Mouse (Mus musculus): ENCODE data around the gene Olfr521. TPM values are rescaled to one million over a fixed set of nuclear protein-coding genes. Genes with fewer than 3 reads are reported as not detected.
"Not testable (repeated sequence)": the region's sequence is repeated elsewhere in the genome, so short reads cannot be mapped to it uniquely, and the experiment has no call there.

The Olfr521 gene
- not detected in 2 replicates for polyA plus RNA-seq (2015; fragmentation: Nextera tagmentation; extraction: Ambion mirVana)

DNA sequence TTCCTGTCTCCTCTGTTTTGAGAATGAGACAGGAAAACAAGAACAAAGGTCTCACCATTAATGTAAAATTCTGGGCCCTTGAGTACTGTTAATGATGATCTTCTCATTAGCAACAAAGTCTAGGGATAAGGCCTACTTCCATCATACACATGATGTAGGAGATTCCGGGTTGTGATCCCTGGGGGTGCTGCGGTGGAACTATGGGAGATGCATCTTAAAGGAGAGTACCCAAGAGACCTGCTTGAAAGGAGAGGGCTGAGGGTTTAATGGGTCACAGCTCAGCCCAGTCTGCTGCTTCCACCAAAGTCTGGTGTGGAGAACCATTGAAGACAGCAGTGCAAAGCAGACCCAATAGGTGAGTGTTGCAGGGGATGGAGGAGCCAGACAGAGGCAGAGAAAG is at the start of gene Olfr521:
TSS of gene Olfr521 (plus strand) at position 301 of the 400 bp plus-strand sequence.
- Histone ChIP-seq H3K4me2 (replicated peaks) (no peak within 1 kb of the TSS), H3K4me1 (no peaks in the 10 kb centered on the region)
- 95% methylated on average over 2 of the region's 2 CpGs for WGBS

DNA sequence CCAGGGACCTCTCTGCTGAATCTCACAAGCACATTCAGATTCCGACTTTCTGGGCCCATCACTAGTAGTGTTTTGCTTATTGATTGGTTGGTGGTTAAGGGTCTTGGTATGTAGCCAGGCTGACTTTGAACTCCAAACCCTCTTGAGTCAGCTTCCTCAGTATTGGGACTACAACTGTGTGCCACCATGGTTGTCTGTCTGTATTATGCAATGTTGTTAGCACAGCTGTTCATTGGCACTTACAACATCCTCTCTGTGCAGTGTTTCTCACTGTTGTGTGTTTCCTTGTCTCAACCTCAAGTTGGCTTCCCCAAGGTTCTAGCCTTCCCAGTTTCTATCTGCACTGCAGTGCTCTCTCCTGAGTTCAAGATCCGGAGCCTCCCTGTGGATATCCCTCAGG is 46.8 kb upstream of the Olfr521 start:
- H3K27ac ChIP-seq: no peak overlapping the region
- no peaks in the 10 kb centered on the region for H3K9me3 ChIP-seq
- no peak for ATAC-seq (ENCODE audit: low FRiP score, low read depth)
- 73% methylated on average over 2 of the region's 2 CpGs for WGBS
- H3K36me3 ChIP-seq: no peaks in the 10 kb centered on the region
- no peak overlapping the region for H3K9ac ChIP-seq
- no peak overlapping the region for H3K4me3 ChIP-seq
- peaks cover 4% of the 10 kb centered on the region; the same call in 1 of the 2 replicates for H3K27me3 ChIP-seq
- H3K4me1 ChIP-seq: no peaks in the 10 kb centered on the region
- no peak overlapping the region for H3K4me2 ChIP-seq (replicated peaks)

More for the DNA sequence above, at the start of gene Olfr521:
- H3K27me3 ChIP-seq: no peaks in the 10 kb centered on the region
- no peak within 1 kb of the TSS for H3K9ac ChIP-seq
- peaks cover 20% of the 10 kb centered on the region for H3K9me3 ChIP-seq
- no peak within 1 kb of the TSS for H3K27ac ChIP-seq
- H3K4me3 ChIP-seq: no peak within 1 kb of the TSS
- 0 out of 2 replicates have a peak, but pooled peaks cover 4% of the 10 kb centered on the region for H3K36me3 ChIP-seq
- no peak for ATAC-seq (ENCODE audit: low FRiP score, low read depth)

DNA sequence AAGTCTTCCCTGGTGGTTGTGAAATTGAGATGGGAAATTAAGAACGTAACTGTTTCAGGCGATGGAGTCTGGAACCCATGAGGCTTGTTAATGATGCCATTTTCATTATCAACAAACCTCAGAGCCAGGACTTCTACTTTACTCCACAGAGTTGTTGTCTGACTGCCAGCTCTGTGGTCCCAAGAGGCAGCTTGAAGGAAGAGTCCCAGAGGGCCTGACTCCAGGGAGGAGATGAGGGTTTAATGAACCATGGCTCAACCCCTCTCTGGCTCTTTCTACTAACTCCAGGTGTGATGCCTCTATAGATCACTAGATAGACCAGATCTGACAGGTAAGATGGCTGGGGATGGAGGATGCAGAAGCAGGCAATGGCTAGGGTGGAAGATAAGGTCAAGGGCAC is 33.3 kb upstream of the Olfr521 start, which contains the start of gene Olfr520:
TSS of gene Olfr520 (plus strand) at position 301 of the 400 bp plus-strand sequence.
- WGBS: 85% methylated on average over 2 of the region's 2 CpGs
- ATAC-seq (ENCODE audit: low FRiP score, low read depth): no peak
- H3K27ac ChIP-seq: no peak within 1 kb of the TSS

DNA sequence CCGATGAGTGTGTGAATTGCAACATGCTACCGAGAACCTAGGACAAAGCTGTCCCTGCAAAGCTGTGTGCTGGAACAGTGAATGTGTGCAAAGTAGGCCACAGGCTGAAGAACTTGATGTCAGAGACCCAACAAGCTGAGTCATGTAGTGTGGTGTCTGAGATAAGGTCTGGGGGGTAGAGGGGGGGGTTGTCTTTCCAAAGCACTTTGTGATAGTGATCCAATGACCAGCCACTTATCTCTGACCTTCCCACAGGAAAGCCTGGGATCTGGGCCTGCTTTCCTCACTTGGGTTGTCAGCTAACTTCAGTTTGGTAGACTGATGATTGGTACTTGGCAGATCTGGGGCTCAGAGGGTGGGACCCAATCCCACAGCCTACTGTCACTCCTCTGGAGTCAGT is 28.7 kb upstream of the Olfr521 start:
- no peaks in the 10 kb centered on the region for H3K9me3 ChIP-seq
- no peaks in the 10 kb centered on the region for H3K4me1 ChIP-seq
- no peak for ATAC-seq (ENCODE audit: low FRiP score, low read depth)
- H3K4me2 ChIP-seq (replicated peaks): no peak overlapping the region
- H3K27ac ChIP-seq: no peak overlapping the region
- H3K27me3 ChIP-seq: no peaks in the 10 kb centered on the region
- WGBS: 92% methylated on average over 2 of the region's 2 CpGs
- no peak overlapping the region for H3K4me3 ChIP-seq
- H3K36me3 ChIP-seq: no peaks in the 10 kb centered on the region
- H3K9ac ChIP-seq: no peak overlapping the region

More for the DNA sequence above, 33.3 kb upstream of the Olfr521 start, which contains the start of gene Olfr520:
- Histone ChIP-seq H3K4me1 (no peaks in the 10 kb centered on the region), H3K9me3 (peaks cover 3% of the 10 kb centered on the region; the same call in 1 of the 2 replicates), H3K4me3 (no peak within 1 kb of the TSS), H3K27me3 (no peaks in the 10 kb centered on the region), H3K36me3 (no peaks in the 10 kb centered on the region), H3K9ac (no peak within 1 kb of the TSS), H3K4me2 (replicated peaks) (no peak within 1 kb of the TSS)

DNA sequence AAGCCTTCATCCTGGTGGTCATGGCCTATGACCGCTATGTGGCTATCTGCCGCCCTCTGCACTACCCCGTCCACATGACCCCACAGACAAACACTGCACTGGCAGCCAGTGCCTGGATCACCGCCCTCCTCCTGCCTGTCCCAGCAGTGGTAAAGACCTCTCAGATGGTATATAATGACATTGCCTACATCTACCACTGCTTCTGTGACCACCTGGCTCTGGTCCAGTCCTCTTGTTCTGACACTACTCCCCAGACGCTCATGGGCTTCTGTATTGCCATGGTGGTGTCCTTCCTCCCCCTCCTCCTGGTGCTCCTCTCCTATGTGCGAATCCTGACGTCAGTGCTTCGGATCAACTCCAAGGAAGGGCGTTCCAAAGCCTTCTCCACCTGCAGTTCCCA is 27.8 kb upstream of the Olfr521 start:
- H3K36me3 ChIP-seq; H3K4me2 ChIP-seq (replicated peaks); H3K27me3 ChIP-seq; ATAC-seq (ENCODE audit: low FRiP score, low read depth); H3K27ac ChIP-seq; H3K9ac ChIP-seq; H3K4me1 ChIP-seq; H3K4me3 ChIP-seq; H3K9me3 ChIP-seq: not testable (repeated sequence)
- WGBS: 93% methylated on average over 9 of the region's 9 CpGs

DNA sequence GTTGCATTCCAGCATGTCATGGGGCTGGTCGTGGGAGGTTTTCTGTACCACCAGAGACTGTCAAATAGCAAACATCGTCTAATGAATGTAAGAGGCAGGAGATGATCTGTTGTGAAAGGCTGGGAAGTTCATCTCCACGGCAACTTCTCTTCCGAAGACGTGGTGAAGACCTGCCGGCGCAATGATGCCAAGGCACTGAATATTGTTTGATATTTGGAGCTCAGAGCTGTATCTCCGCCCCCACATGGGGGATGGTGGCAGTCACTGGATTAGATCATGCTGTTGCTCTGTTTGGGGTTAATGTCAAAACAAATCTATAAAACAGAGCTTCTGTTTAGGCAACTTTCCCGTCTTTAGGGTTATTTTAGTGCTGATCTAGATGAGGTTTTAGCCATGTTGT is 24.0 kb upstream of the Olfr521 start:
- Histone ChIP-seq H3K4me3 (no peak overlapping the region), H3K9me3 (no peaks in the 10 kb centered on the region), H3K27ac (no peak overlapping the region), H3K27me3 (no peaks in the 10 kb centered on the region; the same call in 1 of the 2 replicates), H3K4me1 (no peaks in the 10 kb centered on the region), H3K9ac (no peak overlapping the region), H3K4me2 (replicated peaks) (no peak overlapping the region), H3K36me3 (no peaks in the 10 kb centered on the region)
- no peak for ATAC-seq (ENCODE audit: low FRiP score, low read depth)
- 69% methylated on average over 9 of the region's 9 CpGs for WGBS

DNA sequence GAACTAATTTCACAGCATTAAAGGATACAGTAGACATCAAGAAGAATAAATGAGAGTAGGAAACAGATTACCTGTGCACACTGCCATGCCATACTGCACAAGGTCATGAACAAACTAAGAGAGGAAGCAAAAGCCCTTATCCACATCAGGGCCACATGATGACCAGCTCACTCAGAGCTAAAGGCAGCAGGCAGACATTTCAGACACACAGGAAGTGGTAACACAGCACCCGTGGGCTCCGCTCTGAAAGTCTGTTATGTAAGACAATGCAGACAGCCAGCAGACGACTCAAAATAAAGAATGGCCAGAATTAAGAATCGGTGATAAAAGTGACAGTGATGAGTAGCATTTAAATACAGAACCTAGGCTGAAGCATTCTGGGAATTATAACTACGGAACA is 18.1 kb downstream of the Olfr521 start:
- Histone ChIP-seq H3K9me3 (no peaks in the 10 kb centered on the region), H3K27me3 (no peaks in the 10 kb centered on the region), H3K4me2 (replicated peaks) (no peak overlapping the region), H3K36me3 (no peaks in the 10 kb centered on the region), H3K4me3 (no peak overlapping the region), H3K9ac (no peak overlapping the region), H3K4me1 (no peaks in the 10 kb centered on the region), H3K27ac (no peak overlapping the region)
- no peak for ATAC-seq (ENCODE audit: low FRiP score, low read depth)
- WGBS: 79% methylated on average over 5 of the region's 5 CpGs

DNA sequence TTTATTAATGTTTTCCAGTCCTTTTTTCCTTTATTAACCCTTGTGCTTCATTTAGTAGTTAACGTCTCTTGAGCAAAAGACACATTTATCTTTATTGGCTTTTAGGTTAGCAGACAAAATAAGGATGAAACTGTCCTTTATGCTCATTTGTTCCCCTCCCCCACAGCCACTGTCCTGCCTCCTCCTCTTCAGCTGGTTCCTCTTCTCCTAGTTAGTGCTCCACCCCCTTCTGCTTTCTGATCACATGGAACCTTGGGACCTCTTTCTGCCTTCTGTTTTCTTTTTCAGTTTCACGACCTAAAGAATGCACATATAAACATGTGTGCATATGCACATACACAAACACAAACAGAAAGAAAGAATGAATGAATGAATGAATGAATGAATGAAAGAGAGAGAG is 18.6 kb downstream of the Olfr521 start:
- ATAC-seq (ENCODE audit: low FRiP score, low read depth): no peak
- Histone ChIP-seq H3K4me3 (no peak overlapping the region), H3K4me2 (replicated peaks) (no peak overlapping the region), H3K36me3 (no peaks in the 10 kb centered on the region), H3K9me3 (no peaks in the 10 kb centered on the region), H3K4me1 (no peaks in the 10 kb centered on the region), H3K27me3 (no peaks in the 10 kb centered on the region), H3K27ac (no peak overlapping the region), H3K9ac (no peak overlapping the region)
- WGBS: 67% methylated on average over 2 of the region's 2 CpGs

DNA sequence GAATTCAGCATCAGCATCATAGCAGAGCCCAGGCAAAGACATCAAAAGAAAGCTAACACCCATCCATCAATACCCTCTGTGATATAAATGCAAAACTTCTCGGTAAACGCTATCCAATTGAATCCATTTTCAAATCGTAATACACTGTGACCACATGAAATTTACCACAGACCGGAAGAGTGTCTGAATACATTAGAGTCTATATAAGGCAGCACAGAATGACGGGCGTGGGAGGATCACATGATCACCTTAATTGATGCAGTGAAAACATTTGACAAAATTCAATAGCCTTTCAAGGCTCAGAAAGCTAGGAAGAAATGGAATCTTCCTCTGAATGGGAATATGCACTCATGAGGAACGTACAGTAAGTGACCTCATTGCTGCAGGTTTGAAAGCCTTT is 20.1 kb downstream of the Olfr521 start:
- 88% methylated on average over 7 of the region's 7 CpGs for WGBS
- Histone ChIP-seq H3K27me3 (no peaks in the 10 kb centered on the region), H3K4me3 (no peak overlapping the region), H3K9me3 (no peaks in the 10 kb centered on the region), H3K4me1 (peaks cover 8% of the 10 kb centered on the region), H3K27ac (no peak overlapping the region), H3K36me3 (no peaks in the 10 kb centered on the region), H3K4me2 (replicated peaks) (no peak overlapping the region), H3K9ac (no peak overlapping the region)
- ATAC-seq (ENCODE audit: low FRiP score, low read depth): no peak

DNA sequence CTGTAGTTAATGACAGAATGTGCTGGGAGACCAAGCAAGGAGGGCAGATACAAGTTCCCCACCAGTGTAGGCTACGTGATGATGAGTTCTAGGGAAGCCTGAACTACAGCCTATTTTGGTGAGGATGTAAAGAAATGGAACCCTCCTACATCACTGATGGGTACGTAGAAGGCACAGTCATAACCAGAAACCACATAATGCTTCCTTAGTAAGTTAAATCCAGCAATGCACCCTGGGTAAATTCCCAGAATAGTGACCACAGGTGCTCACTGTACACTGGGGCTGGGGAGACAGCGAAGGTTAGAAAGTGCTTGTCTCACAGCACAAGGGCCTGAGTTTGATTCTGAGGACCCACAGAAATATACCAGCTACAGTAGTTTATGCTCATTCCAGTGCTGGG is 22.2 kb downstream of the Olfr521 start:
- no peak for ATAC-seq (ENCODE audit: low FRiP score, low read depth)
- peaks cover 15% of the 10 kb centered on the region for H3K4me1 ChIP-seq
- no peak overlapping the region for H3K4me2 ChIP-seq (replicated peaks)
- no peak overlapping the region for H3K4me3 ChIP-seq
- no peak overlapping the region for H3K27ac ChIP-seq
- WGBS: 88% methylated on average over 3 of the region's 3 CpGs
- no peak overlapping the region for H3K9ac ChIP-seq
- no peaks in the 10 kb centered on the region for H3K9me3 ChIP-seq
- no peaks in the 10 kb centered on the region for H3K36me3 ChIP-seq
- no peaks in the 10 kb centered on the region; the same call in 1 of the 2 replicates for H3K27me3 ChIP-seq

DNA sequence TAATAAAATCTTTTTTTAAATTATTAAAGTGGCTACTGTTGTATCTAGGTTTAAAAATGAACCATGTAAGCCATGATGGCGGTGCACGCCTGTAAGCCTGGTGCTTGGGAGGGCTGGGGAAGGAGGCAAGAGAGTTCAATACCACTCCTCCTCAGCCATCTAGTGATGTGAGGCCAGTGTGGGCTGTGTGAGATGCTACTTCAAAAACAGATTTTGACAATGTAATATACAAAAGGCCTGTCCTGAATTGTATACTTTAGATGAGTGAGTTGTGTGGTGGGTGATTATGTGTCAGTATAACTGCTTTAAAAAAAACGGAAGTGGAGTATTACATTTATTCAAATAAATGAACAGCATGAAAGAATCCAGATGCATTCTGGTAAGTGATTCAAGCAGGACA is 23.5 kb downstream of the Olfr521 start:
- H3K9me3 ChIP-seq: no peaks in the 10 kb centered on the region
- no peak overlapping the region for H3K4me3 ChIP-seq
- WGBS: 86% methylated on average over 3 of the region's 3 CpGs
- no peak overlapping the region for H3K9ac ChIP-seq
- H3K4me2 ChIP-seq (replicated peaks): no peak overlapping the region
- no peaks in the 10 kb centered on the region for H3K36me3 ChIP-seq
- no peak for ATAC-seq (ENCODE audit: low FRiP score, low read depth)
- no peaks in the 10 kb centered on the region; the same call in 1 of the 2 replicates for H3K27me3 ChIP-seq
- H3K4me1 ChIP-seq: peaks cover 15% of the 10 kb centered on the region
- H3K27ac ChIP-seq: no peak overlapping the region

DNA sequence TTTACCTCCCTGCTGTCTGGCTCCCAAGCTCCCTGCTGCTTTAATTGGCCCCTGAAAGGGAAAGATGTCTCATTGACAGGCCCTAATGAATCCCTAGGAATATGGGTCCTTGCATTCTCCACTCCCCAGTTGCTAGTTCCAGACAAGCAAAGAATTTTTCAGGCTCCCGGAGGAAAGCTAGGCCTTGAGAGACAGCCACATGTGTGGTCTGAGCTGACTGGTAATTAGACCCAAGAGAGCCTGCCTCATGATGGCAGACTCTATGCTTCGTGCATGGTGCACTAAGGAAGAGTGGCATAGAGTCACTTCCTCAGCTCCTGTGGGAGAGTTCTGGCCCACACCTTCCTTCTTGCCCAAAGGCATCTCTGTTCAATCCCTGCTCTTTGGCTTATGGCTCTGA is 24.6 kb downstream of the Olfr521 start:
- Histone ChIP-seq H3K36me3 (no peaks in the 10 kb centered on the region), H3K9ac (no peak overlapping the region), H3K27ac (no peak overlapping the region; the same call in 1 of the 2 replicates), H3K4me1 (peaks cover 15% of the 10 kb centered on the region), H3K27me3 (no peaks in the 10 kb centered on the region; the same call in none of the 2 replicates), H3K4me3 (no peak overlapping the region), H3K9me3 (no peaks in the 10 kb centered on the region), H3K4me2 (replicated peaks) (no peak overlapping the region)
- WGBS: 15% methylated on average over 2 of the region's 2 CpGs
- 0 out of 2 replicates have a peak, but pooled peaks have one; percentile 11 for ATAC-seq (ENCODE audit: low FRiP score, low read depth)

DNA sequence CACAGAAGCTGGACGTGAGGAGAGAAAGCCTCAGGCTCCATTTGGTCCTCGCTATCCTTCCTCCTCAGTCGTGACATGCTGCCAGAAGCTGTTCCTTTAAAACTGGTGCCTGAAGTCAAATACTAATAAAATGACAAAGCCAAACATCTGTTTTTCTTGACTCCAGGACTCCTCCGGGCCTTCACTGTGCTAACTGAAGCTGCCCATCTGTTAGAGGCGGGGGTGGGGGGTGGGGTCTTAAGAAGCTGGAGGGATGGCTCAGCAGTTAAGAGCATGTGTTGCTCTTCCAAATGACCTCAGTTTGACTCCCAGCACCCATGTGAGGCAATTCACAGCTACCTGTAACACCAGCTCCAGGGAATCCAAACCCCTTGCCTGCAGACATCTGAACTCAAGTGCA is 25.3 kb downstream of the Olfr521 start:
- Histone ChIP-seq H3K27ac (no peak overlapping the region; the same call in 1 of the 2 replicates), H3K9ac (no peak overlapping the region), H3K4me2 (replicated peaks) (no peak overlapping the region), H3K27me3 (no peaks in the 10 kb centered on the region; the same call in none of the 2 replicates), H3K4me1 (peaks cover 15% of the 10 kb centered on the region), H3K4me3 (no peak overlapping the region), H3K36me3 (no peaks in the 10 kb centered on the region), H3K9me3 (no peaks in the 10 kb centered on the region)
- 7% methylated on average over 5 of the region's 5 CpGs for WGBS
- peak; percentile 75; the same call in 1 of the 2 replicates for ATAC-seq (ENCODE audit: low FRiP score, low read depth)

All from limb, embryonic 13.5 days (tissue).